Mouse (Mus musculus) T-helper 17 cell (primary cell): ENCODE measurements around the gene Wdr73.

ENCODE experiments used
- in situ Hi-C, 2 experiments: fragments of 300-600 bp; cut with MboI, MseI; formaldehyde crosslinking; loops; 1 replicate in 1 of 2; 2 replicates in 1 of 2; pipeline ENCODE4 v1.15.1; 2025; ENCODE audit warnings: high pct_unique_total_duplicates in 2 of 2

Gene Wdr73

GRCm38 (mm10) chr7:80900944-80901501 is at the start of gene Wdr73:
TSS of gene Wdr73 (minus strand) at chr7:80901269.
- in situ Hi-C loops, result no loop called here

- in situ Hi-C loops, result no loop called here
Observed at GRCm38 (mm10) chr7:80947445-80948350, 46.6 kb upstream of the Wdr73 start, which contains the start of gene Sec11a. TSS of gene Sec11a (minus strand) at chr7:80947780.

- in situ Hi-C loops, result loop anchor here (5.0 kb wide), 2 partner anchors 32 to 82 kb away; no protein-coding TSS in a partner anchor
Observed at GRCm38 (mm10) chr7:80939808-80940207, 38.7 kb upstream of the Wdr73 start.

- in situ Hi-C loops, result loop anchor here (5.0 kb wide), 2 partner anchors 35 to 85 kb away; no protein-coding TSS in a partner anchor
Observed at GRCm38 (mm10) chr7:80937304-80937666, 36.2 kb upstream of the Wdr73 start.

GRCm38 (mm10) chr7:80936617-80937303 is 35.7 kb upstream of the Wdr73 start:
- in situ Hi-C loops, result loop anchor here (5.0 kb wide), 2 partner anchors 36 to 86 kb away; no protein-coding TSS in a partner anchor

GRCm38 (mm10) chr7:80935834-80936233 is 34.8 kb upstream of the Wdr73 start:
- in situ Hi-C loops, result loop anchor here (5.0 kb wide), 2 partner anchors 36 to 86 kb away; no protein-coding TSS in a partner anchor

GRCm38 (mm10) chr7:80932777-80933176 is 31.7 kb upstream of the Wdr73 start:
- in situ Hi-C loops, result no loop called here

- in situ Hi-C loops, result no loop called here
Observed at GRCm38 (mm10) chr7:80931618-80932207, 30.6 kb upstream of the Wdr73 start.

- in situ Hi-C loops, result no loop called here
Observed at GRCm38 (mm10) chr7:80923165-80923564, 22.1 kb upstream of the Wdr73 start.

- in situ Hi-C loops, result no loop called here
Observed at GRCm38 (mm10) chr7:80919647-80920008, 18.6 kb upstream of the Wdr73 start.

- in situ Hi-C loops, result no loop called here
Observed at GRCm38 (mm10) chr7:80918982-80919646, 18.0 kb upstream of the Wdr73 start.

- in situ Hi-C loops, result no loop called here
Observed at GRCm38 (mm10) chr7:80917916-80918465, 16.9 kb upstream of the Wdr73 start.

- in situ Hi-C loops, result no loop called here
Observed at GRCm38 (mm10) chr7:80912496-80912895, 11.4 kb upstream of the Wdr73 start.

GRCm38 (mm10) chr7:80911053-80911452 is 10.0 kb upstream of the Wdr73 start:
- in situ Hi-C loops, result no loop called here

GRCm38 (mm10) chr7:80904921-80905515 is 3.9 kb upstream of the Wdr73 start, which contains the start of gene Nmb:
TSS of gene Nmb (minus strand) at chr7:80905076.
- in situ Hi-C loops, result no loop called here

- in situ Hi-C loops, result no loop called here
Observed at GRCm38 (mm10) chr7:80903625-80904422, 2.8 kb upstream of the Wdr73 start.

- in situ Hi-C loops, result no loop called here
Observed at GRCm38 (mm10) chr7:80901541-80902274, 639 bp upstream of the Wdr73 start.

- in situ Hi-C loops, result loop anchor here in 1 of 2 experiments (25.0 kb wide), 1 partner anchor 165 kb away; the partner anchor contains the start of gene Alpk3
Observed at GRCm38 (mm10) chr7:80897721-80898120, 3.3 kb downstream of the Wdr73 start.

GRCm38 (mm10) chr7:80897134-80897533 is 3.9 kb downstream of the Wdr73 start:
- in situ Hi-C loops, result loop anchor here in 1 of 2 experiments (25.0 kb wide), 1 partner anchor 165 kb away; the partner anchor contains the start of gene Alpk3
